Mouse (Mus musculus): ENCODE results near the gene Thbs1.

GRCm38 (mm10) chr2:118116180-118116579, 4.5 kb downstream of the Thbs1 start:
- TF ChIP-seq CTCF (IDR thresholded peaks at IDR 0.05; ENCODE audit: borderline replicate concordance, control insufficient read depth, extremely low read depth, insufficient read depth, low read length, poor library complexity): no peak
- TF ChIP-seq POLR2A (IDR thresholded peaks at IDR 0.05; ENCODE audit: control insufficient read depth, extremely low read depth, insufficient read depth, low read length, poor library complexity): no peak
